ENCODE assay signal across 17 mouse cellular contexts in the genomic region with DNA sequence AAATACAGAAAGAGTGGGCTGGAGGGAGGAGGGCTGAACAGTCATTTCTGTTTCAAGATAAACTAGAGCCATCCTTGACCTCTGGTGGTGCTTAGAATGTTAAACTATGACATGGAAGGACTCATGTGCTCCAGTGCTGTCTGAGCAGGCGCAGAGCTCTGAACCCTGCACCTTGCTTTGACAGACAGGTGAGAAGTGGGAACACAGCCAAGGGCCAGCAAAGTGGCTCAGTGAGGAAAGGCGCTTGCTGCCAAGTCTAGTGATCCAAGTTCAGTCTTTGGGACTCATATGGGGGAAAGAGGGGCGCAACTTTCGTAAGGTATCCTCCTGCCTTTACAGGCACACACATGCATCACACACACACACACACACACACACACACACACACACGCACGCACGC. TPM values are rescaled to one million over a fixed set of nuclear protein-coding genes. Genes with fewer than 3 reads are reported as not detected.
A peak's percentile ranks its signal among the peaks of the same experiment; 100 is the strongest.
DNase-seq lines count a peak whose midpoint lies in the region; TF ChIP-seq lines count a peak whose summit lies in the region.
"Had no signal": no experiment of that assay in that cellular context is flagged by ENCODE, and none has a peak within 500 bp of the region (broad histone marks: within the 10 kb centered on the region; RNA-seq: fewer than 3 reads in every experiment).

No protein-coding gene starts in this region.

- 85% methylated on average over 7 of the region's 7 CpGs for WGBS in kidney, adult 2 months
- WGBS in liver, adult 2 months, result 67% methylated on average over 7 of the region's 7 CpGs

- no peak overlapping the region for H3K4me3 ChIP-seq in kidney, adult 2 months (ENCODE audit: insufficient read depth, low read depth, low read length)
- H3K4me3 ChIP-seq in liver, adult 2 months (ENCODE audit: insufficient read depth, low read depth, low read length), result no peak overlapping the region
- H3K4me3 ChIP-seq: embryonic facial prominence, embryonic 10.5 days; embryonic facial prominence, embryonic 13.5 days; erythroblast, embryonic 14.5 days; forebrain, embryonic 12.5 days; forebrain, embryonic 15.5 days; heart, adult 2 months; heart, embryonic 10.5 days; heart, embryonic 13.5 days had no signal

- TF ChIP-seq CTCF in kidney, adult 2 months (conservative IDR thresholded peaks at IDR 0.05; ENCODE audit: insufficient read depth, insufficient read length, low read depth, low read length), result no peak
- no peak for TF ChIP-seq CTCF in liver, adult 2 months (IDR thresholded peaks at IDR 0.05; ENCODE audit: low read depth, low read length)

- no peak for TF ChIP-seq POLR2A in kidney, adult 2 months (IDR thresholded peaks at IDR 0.05; ENCODE audit: low read depth, low read length)
- no peak for TF ChIP-seq POLR2A in liver, adult 2 months (IDR thresholded peaks at IDR 0.05; ENCODE audit: extremely low read depth, insufficient read depth, low read length)

- H3K36me3 ChIP-seq in kidney, adult 2 months (ENCODE audit: control insufficient read depth, insufficient read depth, low read length), result no peaks in the 10 kb centered on the region
- H3K36me3 ChIP-seq in liver, adult 2 months (ENCODE audit: control insufficient read depth, insufficient read depth, low read length), result no peaks in the 10 kb centered on the region
- H3K36me3 ChIP-seq: embryonic facial prominence, embryonic 10.5 days; embryonic facial prominence, embryonic 13.5 days; forebrain, embryonic 12.5 days; forebrain, embryonic 15.5 days; heart, embryonic 10.5 days; heart, embryonic 13.5 days had no signal

- DNase-seq in kidney, adult 2 months, result peak; percentile 52
- no peak for DNase-seq in kidney, adult 18-20 months
- DNase-seq in liver, adult 2 months (ENCODE audit: extremely low read depth, low read depth, low spot score), result peak; percentile 70
- DNase-seq in liver (no peak), R1 (ENCODE audit: low read depth, low spot score) (peak; percentile 15)
- DNase-seq in gastrocnemius, adult 18-20 months (ENCODE audit: low spot score), result no peak
- no peak for DNase-seq in adrenal gland, adult 18-20 months (ENCODE audit: low spot score in 2 of 2)

- no peak overlapping the region for H3K27ac ChIP-seq in kidney, adult 2 months (ENCODE audit: insufficient read depth, low read depth, low read length)
- no peak overlapping the region for H3K27ac ChIP-seq in liver, adult 2 months (replicated peaks; ENCODE audit: insufficient read depth, low read depth, low read length)
- H3K27ac ChIP-seq: embryonic facial prominence, embryonic 10.5 days; embryonic facial prominence, embryonic 13.5 days; forebrain, embryonic 12.5 days; forebrain, embryonic 15.5 days; heart, adult 2 months; heart, embryonic 10.5 days; hindbrain, embryonic 14.5 days; hindbrain, postnatal 0 days had no signal

- no peaks in the 10 kb centered on the region for H3K79me2 ChIP-seq in liver, adult 2 months (ENCODE audit: control insufficient read depth, insufficient read depth, low read length)

- H3K9ac ChIP-seq in liver, adult 2 months (ENCODE audit: low read depth, low read length), result no peak overlapping the region
- H3K9ac ChIP-seq: embryonic facial prominence, embryonic 13.5 days; forebrain, embryonic 12.5 days; forebrain, embryonic 15.5 days; heart, embryonic 13.5 days; hindbrain, embryonic 14.5 days had no signal

- H3K4me1 ChIP-seq in kidney, adult 2 months (ENCODE audit: control insufficient read depth, insufficient read depth, low read length), result no peaks in the 10 kb centered on the region
- H3K4me1 ChIP-seq in liver, adult 2 months (ENCODE audit: control insufficient read depth, insufficient read depth, low read length), result no peaks in the 10 kb centered on the region; the same call in 1 of the 2 replicates
- H3K4me1 ChIP-seq: forebrain, embryonic 12.5 days; forebrain, embryonic 15.5 days had no signal

- no peaks in the 10 kb centered on the region for H3K27me3 ChIP-seq in kidney, adult 2 months (replicated peaks; ENCODE audit: control insufficient read depth, insufficient read depth, low read length)
- no peaks in the 10 kb centered on the region for H3K27me3 ChIP-seq in liver, adult 2 months (ENCODE audit: control insufficient read depth, insufficient read depth, low read length)
- H3K27me3 ChIP-seq: embryonic facial prominence, embryonic 13.5 days; forebrain, embryonic 12.5 days; forebrain, embryonic 15.5 days; heart, embryonic 13.5 days had no signal

RNA-seq across cellular contexts. Expression of a gene that starts 41.8 kb away (rescaled TPM):
- 146 and 165 TPM in 2 replicates for polyA plus RNA-seq in kidney, adult 2 months (2012; rRNA removed)
- total RNA-seq in liver, adult 2 months (2014; rRNA removed), result 21.0 and 24.3 TPM in 2 replicates
- polyA plus RNA-seq in liver, adult 2 months (2012; rRNA removed), result 22.2 and 31.5 TPM in 2 replicates
- 10 to 100 TPM; 67.8 to 76.9 TPM for total RNA-seq in gastrocnemius, adult 18-20 months (2021)
- 10 to 100 TPM; 90.4 to 91.1 TPM for total RNA-seq in adrenal gland, adult 18-20 months (2021)

RNA-seq across cellular contexts. Expression of a gene that starts 49.5 kb away (rescaled TPM):
- 22.1 and 22.2 TPM in 2 replicates for polyA plus RNA-seq in kidney, adult 2 months (2012; rRNA removed)
- total RNA-seq in liver, adult 2 months (2014; rRNA removed), result 1.0 and 1.9 TPM in 2 replicates
- polyA plus RNA-seq in liver, adult 2 months (2012; rRNA removed), result 1.4 and 1.5 TPM in 2 replicates
- 1 to 10 TPM; 1.1 to 1.5 TPM for total RNA-seq in gastrocnemius, adult 18-20 months (2021)
- 1 to 10 TPM; 4.7 to 5.7 TPM for total RNA-seq in adrenal gland, adult 18-20 months (2021)

RNA-seq across cellular contexts. Expression of a gene that starts 58.3 kb away (rescaled TPM):
- 1.2 and 1.5 TPM in 2 replicates for polyA plus RNA-seq in kidney, adult 2 months (2012; rRNA removed)
- 0.55 and 1.1 TPM in 2 replicates for total RNA-seq in liver, adult 2 months (2014; rRNA removed)
- polyA plus RNA-seq in liver, adult 2 months (2012; rRNA removed), result 0.55 and 0.81 TPM in 2 replicates
- 100 to 1,000 TPM in 1 of 2 experiments, 10 to 100 TPM in 1; 14.7 to 163 TPM for total RNA-seq in gastrocnemius, adult 18-20 months (2021)
- total RNA-seq in adrenal gland, adult 18-20 months (2021), result 10 to 100 TPM in 1 of 2 experiments, 1 to 10 TPM in 1; 6.0 to 30.7 TPM

Comparison
In these comparisons a context has a peak if more than half of its experiments do, and no peak if none do; other contexts are left out.
1. DNase-seq: peak in kidney, adult 2 months (single experiment), liver, adult 2 months (single experiment) and R1 (single experiment); none in kidney, adult 18-20 months (single experiment), liver (single experiment), gastrocnemius, adult 18-20 months (single experiment) and adrenal gland, adult 18-20 months (0 of 2).